Mouse (Mus musculus) heart, adult 18-20 months (tissue): ENCODE results near the gene Gm45716. TPM values are rescaled to one million over a fixed set of nuclear protein-coding genes. Genes with fewer than 3 reads are reported as not detected.
A peak's percentile ranks its signal among the peaks of the same experiment; 100 is the strongest.

Experiments
- DNase-seq, 2 experiments: peaks; one replicate each; pipeline ENCODE4 v3.0.0; 2021 to 2022; ENCODE audit warnings: mixed read lengths in 1 of 2
- total RNA-seq, 2 experiments: library from RNA; stranded (reverse); gene quantifications; 2 replicates each; pipeline ENCODE4 v1.2.3; 2021

Gm45716 gene
- total RNA-seq, 2 experiments from 2014 or later: 5.8 to 9.5 TPM

- DNase-seq: no peak
These were observed 13.3 kb downstream of the Gm45716 start for GRCm38 (mm10) chr11:90200826-90201225.

- no peak for DNase-seq
These were observed 26.8 kb downstream of the Gm45716 start for GRCm38 (mm10) chr11:90214246-90214645.

- no peak for DNase-seq
These were observed 32.7 kb downstream of the Gm45716 start for GRCm38 (mm10) chr11:90220022-90220645.

GRCm38 (mm10) chr11:90220750-90221149 is 33.3 kb downstream of the Gm45716 start:
- DNase-seq: no peak

- DNase-seq: peak; percentile 17 to 63
These were observed 37.5 kb downstream of the Gm45716 start for GRCm38 (mm10) chr11:90224914-90225470.

- DNase-seq: no peak
These were observed 39.8 kb downstream of the Gm45716 start for GRCm38 (mm10) chr11:90227000-90227922.

GRCm38 (mm10) chr11:90228251-90228949 is 40.9 kb downstream of the Gm45716 start:
- DNase-seq: no peak

GRCm38 (mm10) chr11:90229800-90230199 is 42.3 kb downstream of the Gm45716 start:
- no peak for DNase-seq

- DNase-seq: peak in 1 of 2 experiments; percentile 34
These were observed 43.2 kb downstream of the Gm45716 start for GRCm38 (mm10) chr11:90230671-90231070.

GRCm38 (mm10) chr11:90231631-90232030 is 44.1 kb downstream of the Gm45716 start:
- no peak for DNase-seq

GRCm38 (mm10) chr11:90232685-90233084 is 45.2 kb downstream of the Gm45716 start:
- no peak for DNase-seq

- no peak for DNase-seq
These were observed 47.7 kb downstream of the Gm45716 start for GRCm38 (mm10) chr11:90235221-90235620.

GRCm38 (mm10) chr11:90237616-90238015 is 50.1 kb downstream of the Gm45716 start:
- DNase-seq: no peak

- DNase-seq: no peak
These were observed 51.2 kb downstream of the Gm45716 start for GRCm38 (mm10) chr11:90238657-90239056.

- peak in 1 of 2 experiments; percentile 27 for DNase-seq
These were observed 53.3 kb downstream of the Gm45716 start for GRCm38 (mm10) chr11:90240652-90241330.

- no peak for DNase-seq
These were observed 54.4 kb downstream of the Gm45716 start for GRCm38 (mm10) chr11:90241874-90242273.

GRCm38 (mm10) chr11:90243300-90243699 is 55.8 kb downstream of the Gm45716 start:
- DNase-seq: no peak

- DNase-seq: no peak
These were observed 58.1 kb downstream of the Gm45716 start for GRCm38 (mm10) chr11:90245630-90246029.

- DNase-seq: no peak
These were observed 59.2 kb downstream of the Gm45716 start for GRCm38 (mm10) chr11:90246676-90247075.

- DNase-seq: no peak
These were observed 60.3 kb downstream of the Gm45716 start for GRCm38 (mm10) chr11:90247793-90248192.

- peak; percentile 97 to 99 for DNase-seq
These were observed 61.7 kb downstream of the Gm45716 start, which contains the start of gene Mmd for GRCm38 (mm10) chr11:90249025-90249650. Mmd (plus strand) TSS chr11:90249456.
